8 mouse cellular contexts compared by ENCODE assay signal in genomic region chr11:67921091-67921826, GRCm38 (mm10). TPM values are rescaled to one million over a fixed set of nuclear protein-coding genes. Genes with fewer than 3 reads are reported as not detected.
A peak's percentile ranks its signal among the peaks of the same experiment; 100 is the strongest.
DNase-seq lines count a peak whose midpoint lies in the region; ATAC-seq and TF ChIP-seq lines count a peak whose summit lies in the region.

No protein-coding gene starts in this region.

- TF ChIP-seq CTCF in intestine, postnatal 0 days (IDR thresholded peaks at IDR 0.05; ENCODE audit: low read depth): peak; percentile 52

- ATAC-seq in cerebellum, adult (ENCODE audit: insufficient number of reproducible peaks, low FRiP score, low TSS enrichment): no peak
- peak; percentile 35 for ATAC-seq in intestine, postnatal 0 days
- ATAC-seq in liver, embryonic 12.5 days: peak; percentile 24; the same call in 1 of the 2 replicates

- H3K4me3 ChIP-seq in intestine, postnatal 0 days (ENCODE audit: low read depth, low read length): peak overlapping the region; percentile 86
- H3K4me3 ChIP-seq in liver, embryonic 12.5 days: peak overlapping the region; percentile 61

- H3K9ac ChIP-seq in intestine, postnatal 0 days (ENCODE audit: low read depth, low read length): peak overlapping the region; percentile 82
- no peak overlapping the region for H3K9ac ChIP-seq in liver, embryonic 12.5 days

- WGBS in intestine, postnatal 0 days: 2% methylated on average over 47 of the region's 47 CpGs
- 1% methylated on average over 47 of the region's 47 CpGs for WGBS in liver, embryonic 12.5 days (ENCODE audit: insufficient replicate concordance)

- peak overlapping the region; percentile 97 for H3K27ac ChIP-seq in intestine, postnatal 0 days (ENCODE audit: low read depth, low read length)
- no peak overlapping the region for H3K27ac ChIP-seq in liver, embryonic 12.5 days

- no peaks in the 10 kb centered on the region for H3K36me3 ChIP-seq in intestine, postnatal 0 days (ENCODE audit: control insufficient read depth, insufficient read depth)
- no peaks in the 10 kb centered on the region for H3K36me3 ChIP-seq in liver, embryonic 12.5 days

- H3K4me2 ChIP-seq in intestine, postnatal 0 days (replicated peaks; ENCODE audit: low read depth): peak overlapping the region; percentile 99
- peak overlapping the region; percentile 93 for H3K4me2 ChIP-seq in liver, embryonic 12.5 days

- H3K27me3 ChIP-seq in intestine, postnatal 0 days (replicated peaks; ENCODE audit: control insufficient read depth, insufficient read depth, low read length): no peaks in the 10 kb centered on the region
- H3K27me3 ChIP-seq in liver, embryonic 12.5 days (replicated peaks): peaks cover 46% of the 10 kb centered on the region

- 0 out of 2 replicates have a peak, but pooled peaks cover 2% of the 10 kb centered on the region for H3K4me1 ChIP-seq in intestine, postnatal 0 days (replicated peaks; ENCODE audit: control insufficient read depth, insufficient read depth, low read length)
- H3K4me1 ChIP-seq in liver, embryonic 12.5 days: peaks cover 14% of the 10 kb centered on the region

- peak; percentile 25 to 30 for DNase-seq in cerebellum, postnatal 25 days
- peak; percentile 70 for DNase-seq in embryo, embryonic 11 days
- DNase-seq in heart, adult 11 months: peak; percentile 93
- peak; percentile 3 for DNase-seq in naive thymus-derived CD4-positive, alpha-beta T cell, adult 2 months (ENCODE audit: low read depth)
- peak; percentile 43 for DNase-seq in urinary bladder, postnatal 25 days (ENCODE audit: low spot score)

- no peaks in the 10 kb centered on the region for H3K9me3 ChIP-seq in intestine, postnatal 0 days (ENCODE audit: control insufficient read depth)
- no peaks in the 10 kb centered on the region for H3K9me3 ChIP-seq in liver, embryonic 12.5 days (replicated peaks)

RNA-seq across cellular contexts. Expression of gene Usp43, which starts 0.7 kb away (rescaled TPM):
- polyA plus RNA-seq in intestine, postnatal 0 days (2015; fragmentation: Nextera tagmentation; extraction: Ambion mirVana): 4.0 TPM in 2 replicates
- polyA plus RNA-seq in liver, embryonic 12.5 days (2016; fragmentation: Nextera tagmentation; extraction: Ambion mirVana): 0.07 and 0.11 TPM in 2 replicates

RNA-seq across cellular contexts. Expression of gene Cfap52, which starts 44.2 kb away (rescaled TPM):
- polyA plus RNA-seq in intestine, postnatal 0 days (2015; fragmentation: Nextera tagmentation; extraction: Ambion mirVana): 0.97 and 1.4 TPM in 2 replicates
- polyA plus RNA-seq in liver, embryonic 12.5 days (2016; fragmentation: Nextera tagmentation; extraction: Ambion mirVana): not detected in 2 replicates

RNA-seq across cellular contexts. Expression of gene Stx8, which starts 44.7 kb away (rescaled TPM):
- 79.1 and 82.0 TPM in 2 replicates for polyA plus RNA-seq in intestine, postnatal 0 days (2015; fragmentation: Nextera tagmentation; extraction: Ambion mirVana)
- 33.8 and 34.9 TPM in 2 replicates for polyA plus RNA-seq in liver, embryonic 12.5 days (2016; fragmentation: Nextera tagmentation; extraction: Ambion mirVana)

Comparison
In these comparisons a context has a peak if more than half of its experiments do, and no peak if none do; other contexts are left out.
1. DNase-seq: peak in every context shown above with its lines; median percentile 93 in heart, adult 11 months; 70 in embryo, embryonic 11 days; 43 in urinary bladder, postnatal 25 days; 28 in cerebellum, postnatal 25 days; 3 in naive thymus-derived CD4-positive, alpha-beta T cell, adult 2 months.